Mouse (Mus musculus) hindbrain, embryonic 15.5 days (tissue): Measurements from ENCODE around the gene Rnf111. TPM values are rescaled to one million over a fixed set of nuclear protein-coding genes. Genes with fewer than 3 reads are reported as not detected.
"Not testable (repeated sequence)": the region's sequence is repeated elsewhere in the genome, so short reads cannot be mapped to it uniquely, and the experiment has no call there.

Experiments used
- ATAC-seq: fragments of 200-750 bp; cut with Nextera tagmentation; 2 replicates; pipeline ENCODE4 v1.8.0; 2017; ENCODE audit warnings: low read depth, moderate number of reproducible peaks, moderate TSS enrichment; ENCODE audit not compliant: low FRiP score
- H3K27ac ChIP-seq: fragments of 300-500 bp; sonication (generic); replicated peaks from 2 replicates; pipeline ENCODE4 v1.5.1; 2015; ENCODE audit warnings: mild to moderate bottlenecking, inconsistent platforms
- H3K27me3 ChIP-seq: fragments of 300-500 bp; sonication (generic); 2 replicates; pipeline ENCODE4 v1.6.1; 2015; ENCODE audit warnings: control low read depth, inconsistent platforms
- H3K36me3 ChIP-seq: fragments of 300-500 bp; sonication (generic); 2 replicates; pipeline ENCODE4 v1.6.1; 2015; ENCODE audit warnings: control low read depth, inconsistent platforms
- H3K4me1 ChIP-seq: fragments of 300-500 bp; sonication (generic); replicated peaks from 2 replicates; pipeline ENCODE4 v1.6.1; 2015; ENCODE audit warnings: control low read depth, inconsistent platforms
- H3K4me2 ChIP-seq: fragments of 300-500 bp; sonication (generic); 2 replicates; pipeline ENCODE4 v1.6.1; 2015; ENCODE audit warnings: moderate library complexity, mild to moderate bottlenecking, inconsistent platforms
- H3K4me3 ChIP-seq: fragments of 300-500 bp; sonication (generic); 2 replicates; pipeline ENCODE4 v1.5.1; 2015; ENCODE audit warnings: mild to moderate bottlenecking, inconsistent platforms
- H3K9ac ChIP-seq: fragments of 300-500 bp; sonication (generic); 2 replicates; pipeline ENCODE4 v1.6.1; 2015; ENCODE audit warnings: inconsistent platforms
- H3K9me3 ChIP-seq: fragments of 300-500 bp; sonication (generic); 2 replicates; pipeline ENCODE4 v1.6.1; 2016; ENCODE audit warnings: control low read depth, inconsistent platforms
- whole genome bisulfite sequencing: fragments of 180-500 bp; shearing (Covaris S2); methylation state at CpG from one replicate; pipeline ENCODE4 v1.1.7; 2015; 5-methylcytosine and 5-hydroxymethylcytosine counted together
- polyA plus RNA-seq: library from polyadenylated mRNA; unstranded; fragments of >200 nt; fragmentation: Nextera tagmentation; extraction: Ambion mirVana; gene quantifications from 2 replicates; pipeline ENCODE4 v1.2.1, GENCODE M21; 2015

The Rnf111 gene
- polyA plus RNA-seq, 1 experiment from 2014 or later, result 33.6 TPM

DNA sequence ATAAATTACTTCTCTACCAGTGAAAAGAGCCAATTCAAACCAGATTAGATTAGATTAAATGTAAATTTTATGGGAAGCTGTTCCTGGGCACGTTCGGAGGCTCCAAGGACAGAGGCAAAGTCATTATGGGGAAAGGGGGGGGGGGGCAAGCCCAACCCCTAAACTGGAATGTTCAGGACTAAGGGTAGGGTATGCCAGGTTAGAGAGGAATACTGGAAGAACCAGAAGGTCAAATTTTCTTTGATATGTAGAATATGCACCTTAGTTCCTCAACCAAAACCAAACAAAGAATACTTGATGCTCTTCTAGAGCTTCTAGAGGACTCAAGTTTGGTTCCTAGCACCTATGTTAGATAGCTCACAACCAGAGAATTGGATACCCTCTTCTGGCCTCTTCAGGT lies 16.1 kb downstream of the Rnf111 start:
- Histone ChIP-seq H3K4me3 (no peak overlapping the region), H3K27me3 (no peaks in the 10 kb centered on the region), H3K9me3 (no peaks in the 10 kb centered on the region), H3K36me3 (peaks cover 2% of the 10 kb centered on the region; the same call in 1 of the 2 replicates), H3K4me1 (no peaks in the 10 kb centered on the region), H3K9ac (no peak overlapping the region), H3K27ac (no peak overlapping the region), H3K4me2 (no peak overlapping the region)
- 41% methylated on average over 2 of the region's 2 CpGs for WGBS
- no peak for ATAC-seq

DNA sequence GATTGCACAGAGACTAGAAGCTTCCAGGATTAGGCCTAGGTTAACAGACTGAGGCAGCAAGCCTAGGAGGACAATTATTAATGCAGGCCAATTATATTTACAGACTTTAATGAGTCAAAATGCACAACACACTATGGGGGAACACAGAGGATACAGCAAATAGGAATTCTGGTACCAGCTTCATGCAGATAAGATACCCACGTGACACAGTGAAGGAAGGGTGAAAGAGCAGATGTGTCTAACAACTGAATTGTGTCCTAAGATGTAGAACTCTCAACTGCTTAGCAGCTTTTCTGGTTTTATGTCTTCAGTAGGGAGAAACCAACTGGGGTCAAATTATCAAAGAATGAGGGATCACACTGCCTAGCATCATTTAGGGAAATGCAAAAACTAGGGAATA lies 17.7 kb downstream of the Rnf111 start:
- no peak for ATAC-seq
- Histone ChIP-seq H3K27me3 (no peaks in the 10 kb centered on the region), H3K4me3 (no peak overlapping the region), H3K4me1 (no peaks in the 10 kb centered on the region), H3K27ac (no peak overlapping the region), H3K9ac (no peak overlapping the region), H3K36me3 (peaks cover 2% of the 10 kb centered on the region; the same call in 1 of the 2 replicates), H3K9me3 (no peaks in the 10 kb centered on the region), H3K4me2 (no peak overlapping the region)
- WGBS, result 89% methylated on average over 1 of the region's 1 CpGs

DNA sequence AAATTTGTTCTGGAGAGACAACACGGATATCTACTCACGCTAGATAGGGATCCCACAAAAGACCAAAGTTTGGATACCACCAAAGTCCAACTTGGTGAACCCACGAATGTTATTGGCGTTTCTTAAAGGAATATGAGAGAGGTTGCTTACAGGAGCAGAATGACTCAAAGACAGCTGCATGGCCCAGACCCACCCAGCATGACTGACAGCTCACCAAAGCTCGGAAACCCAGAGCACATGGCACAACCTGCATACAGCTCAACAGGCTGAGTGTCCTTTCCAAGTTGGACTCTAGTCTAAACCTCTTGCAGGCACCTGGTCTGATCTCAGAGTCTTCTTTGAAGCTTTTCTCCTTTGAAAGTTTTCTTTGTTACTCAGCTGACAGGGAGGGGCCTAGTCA lies 20.0 kb downstream of the Rnf111 start:
- Histone ChIP-seq H3K4me1 (no peaks in the 10 kb centered on the region), H3K36me3 (no peaks in the 10 kb centered on the region; the same call in 1 of the 2 replicates), H3K27ac (no peak overlapping the region), H3K4me3 (no peak overlapping the region), H3K9me3 (no peaks in the 10 kb centered on the region), H3K27me3 (no peaks in the 10 kb centered on the region), H3K4me2 (no peak overlapping the region), H3K9ac (no peak overlapping the region)
- no peak for ATAC-seq
- WGBS, result 93% methylated on average over 5 of the region's 5 CpGs

DNA sequence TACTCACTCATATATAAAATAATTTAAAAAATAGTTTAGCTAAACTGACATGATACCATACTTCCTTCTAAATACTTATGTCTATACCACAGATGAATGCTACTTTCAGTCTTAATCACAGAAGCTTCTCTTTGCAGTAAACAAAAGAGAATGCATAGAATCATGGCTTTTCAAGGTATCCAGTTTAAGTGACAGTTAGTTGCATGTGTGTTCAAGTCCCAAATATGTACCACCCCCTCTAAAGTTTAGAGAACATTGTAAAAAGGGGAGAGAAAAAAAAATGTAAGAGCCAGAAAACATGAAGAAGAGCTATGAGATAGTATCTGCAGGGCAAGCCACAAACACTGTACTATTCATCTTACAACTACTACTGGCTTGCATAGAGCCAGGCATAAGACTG lies 21.7 kb downstream of the Rnf111 start:
- H3K27ac ChIP-seq, result no peak overlapping the region
- H3K4me1 ChIP-seq, result no peaks in the 10 kb centered on the region
- no peaks in the 10 kb centered on the region for H3K27me3 ChIP-seq
- H3K4me3 ChIP-seq, result no peak overlapping the region
- no peak for ATAC-seq
- H3K4me2 ChIP-seq, result no peak overlapping the region
- no peaks in the 10 kb centered on the region for H3K9me3 ChIP-seq
- no peak overlapping the region for H3K9ac ChIP-seq
- H3K36me3 ChIP-seq, result no peaks in the 10 kb centered on the region

DNA sequence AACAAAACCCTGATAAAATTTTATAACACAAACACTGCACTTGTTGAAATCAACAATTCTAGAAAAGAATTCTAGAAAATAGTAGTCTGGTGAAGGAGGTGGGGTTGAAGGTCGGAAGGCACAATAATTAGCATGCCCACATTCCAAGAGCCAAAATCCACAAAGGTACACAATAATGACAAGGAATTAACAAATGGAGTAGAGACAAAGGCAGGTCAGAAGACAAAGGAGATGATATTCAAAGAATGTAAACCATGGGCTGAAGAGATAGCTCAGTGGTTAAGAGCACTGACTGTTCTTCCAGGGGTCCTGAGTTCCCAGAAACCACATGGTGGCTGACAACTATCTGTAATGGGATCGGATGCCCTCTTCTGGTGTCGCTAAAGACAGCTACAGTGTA lies 26.3 kb downstream of the Rnf111 start:
- Histone ChIP-seq H3K4me1 (no peaks in the 10 kb centered on the region), H3K4me2 (no peak overlapping the region), H3K27ac (no peak overlapping the region), H3K9me3 (no peaks in the 10 kb centered on the region), H3K27me3 (no peaks in the 10 kb centered on the region), H3K4me3 (no peak overlapping the region), H3K36me3 (peaks cover 25% of the 10 kb centered on the region), H3K9ac (no peak overlapping the region)
- 87% methylated on average over 3 of the region's 3 CpGs for WGBS
- no peak for ATAC-seq

DNA sequence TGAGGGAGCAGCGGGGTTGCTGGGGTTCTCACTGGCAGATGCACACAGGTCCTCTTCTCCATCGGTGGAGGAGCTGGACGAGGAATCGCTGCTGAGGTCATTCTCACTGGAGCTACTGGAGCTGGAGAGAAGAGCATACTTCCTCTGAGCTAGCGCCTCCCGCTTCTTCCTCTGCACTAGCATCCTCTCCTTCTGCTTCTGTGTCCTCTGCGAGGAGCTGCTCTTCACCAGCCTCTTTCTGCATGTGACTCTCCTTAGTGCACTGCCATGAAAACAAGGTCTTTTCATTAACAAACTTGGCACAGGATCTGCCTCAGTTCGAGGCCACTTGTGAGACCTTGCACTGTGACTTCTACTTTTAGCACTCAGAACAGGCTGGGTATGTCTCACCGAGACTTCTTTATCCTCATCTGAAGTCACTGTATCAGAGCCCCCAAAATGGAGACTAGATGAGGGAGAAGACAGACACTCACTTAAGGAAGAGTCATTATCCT lies 27.7 kb downstream of the Rnf111 start:
- no peak for ATAC-seq
- Histone ChIP-seq H3K4me3 (no peak overlapping the region), H3K4me1 (no peaks in the 10 kb centered on the region), H3K27ac (no peak overlapping the region), H3K9me3 (no peaks in the 10 kb centered on the region), H3K4me2 (no peak overlapping the region), H3K36me3 (peaks cover 28% of the 10 kb centered on the region), H3K27me3 (no peaks in the 10 kb centered on the region), H3K9ac (no peak overlapping the region)
- WGBS, result 97% methylated on average over 9 of the region's 9 CpGs

DNA sequence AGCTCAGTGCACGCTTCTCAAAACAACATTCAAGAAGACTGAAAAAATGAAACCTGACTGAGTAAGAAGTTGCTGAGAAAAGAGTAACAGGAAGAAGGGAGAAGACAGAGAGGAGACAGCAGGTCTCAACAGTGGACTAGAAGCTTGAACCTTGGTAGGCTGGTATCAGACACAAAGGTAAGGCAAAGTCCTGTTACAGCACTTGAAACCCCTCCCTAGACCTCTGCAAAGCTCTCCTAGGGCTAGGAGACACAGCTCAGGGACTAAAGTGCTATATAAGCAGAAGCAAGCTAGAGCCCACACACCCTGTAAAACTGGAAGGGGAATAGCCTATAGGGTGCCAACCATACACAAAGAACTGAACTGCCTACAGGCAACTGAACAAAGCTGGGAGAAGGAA lies 30.1 kb downstream of the Rnf111 start:
- Histone ChIP-seq H3K27me3 (no peaks in the 10 kb centered on the region), H3K4me2 (no peak overlapping the region), H3K4me1 (no peaks in the 10 kb centered on the region), H3K9me3 (no peaks in the 10 kb centered on the region), H3K27ac (no peak overlapping the region), H3K4me3 (no peak overlapping the region), H3K9ac (no peak overlapping the region), H3K36me3 (peaks cover 28% of the 10 kb centered on the region)
- 96% methylated on average over 1 of the region's 1 CpGs for WGBS
- no peak for ATAC-seq

DNA sequence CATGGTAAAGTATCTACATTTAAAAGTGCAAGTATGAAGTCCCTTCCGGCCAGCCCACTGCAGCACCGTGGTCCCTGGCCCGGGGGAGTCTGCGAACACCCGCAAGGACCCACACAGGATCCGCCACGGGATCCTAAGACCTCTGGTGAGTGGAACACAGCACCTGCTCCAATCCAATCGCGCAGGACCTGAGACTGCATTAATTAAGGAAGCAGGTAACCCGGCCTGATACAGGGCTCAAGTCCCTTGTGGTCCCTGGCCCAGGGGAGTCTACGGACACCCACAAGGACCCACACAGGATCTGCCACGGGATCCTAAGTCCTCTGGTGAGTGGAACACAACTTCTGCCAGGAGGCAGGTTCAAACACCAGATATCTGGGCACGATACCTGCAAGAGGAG lies 40.4 kb downstream of the Rnf111 start:
- H3K4me2 ChIP-seq, H3K27ac ChIP-seq, H3K9ac ChIP-seq, ATAC-seq, H3K36me3 ChIP-seq, H3K4me1 ChIP-seq, H3K27me3 ChIP-seq, H3K9me3 ChIP-seq, H3K4me3 ChIP-seq: not testable (repeated sequence)
- WGBS, result 95% methylated on average over 13 of the region's 13 CpGs

DNA sequence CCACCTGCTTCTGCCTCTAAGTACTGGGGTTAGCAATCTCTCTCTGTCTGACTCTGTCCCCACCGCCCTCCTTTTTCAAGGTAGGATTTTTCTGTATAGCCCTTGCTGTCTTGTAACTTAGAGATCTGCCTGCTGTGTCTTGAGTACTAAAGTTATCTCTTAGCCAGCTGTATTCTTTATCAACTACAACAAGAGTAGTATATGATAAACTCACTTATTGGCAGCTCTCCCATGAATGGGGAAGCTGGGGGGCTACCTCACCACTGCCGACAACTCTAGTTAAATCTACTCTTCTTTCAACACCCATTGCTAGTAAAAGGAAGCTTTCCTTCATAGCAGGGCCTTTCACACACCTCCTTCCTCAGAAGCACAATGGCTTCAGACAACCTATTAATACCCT lies 51.2 kb downstream of the Rnf111 start:
- Histone ChIP-seq H3K9ac (no peak overlapping the region), H3K4me2 (no peak overlapping the region), H3K27me3 (no peaks in the 10 kb centered on the region), H3K36me3 (peaks cover 38% of the 10 kb centered on the region), H3K4me3 (no peak overlapping the region), H3K9me3 (no peaks in the 10 kb centered on the region), H3K27ac (no peak overlapping the region), H3K4me1 (no peaks in the 10 kb centered on the region)
- 94% methylated on average over 2 of the region's 2 CpGs for WGBS
- no peak for ATAC-seq

DNA sequence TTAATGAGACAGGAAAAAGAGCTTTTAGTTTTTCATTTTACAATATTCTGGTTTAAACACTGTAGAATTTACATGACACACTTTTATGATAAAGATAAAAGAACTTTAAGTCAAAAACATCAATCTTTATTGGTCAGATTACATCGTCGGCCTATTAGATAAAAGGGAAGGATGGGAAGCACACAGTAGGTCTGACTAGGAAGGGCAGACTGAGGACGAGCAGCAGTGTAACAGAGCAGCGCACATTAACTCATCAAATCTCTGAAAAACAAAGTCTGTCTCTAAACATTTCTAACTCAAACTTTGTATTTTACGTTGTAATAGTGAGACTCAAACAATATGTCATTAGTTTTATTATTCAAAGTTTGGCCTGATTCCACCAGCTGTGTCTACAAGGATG lies 54.5 kb downstream of the Rnf111 start:
- Histone ChIP-seq H3K27me3 (no peaks in the 10 kb centered on the region), H3K36me3 (peaks cover 40% of the 10 kb centered on the region), H3K4me2 (no peak overlapping the region), H3K9ac (no peak overlapping the region), H3K4me1 (no peaks in the 10 kb centered on the region), H3K4me3 (no peak overlapping the region), H3K9me3 (no peaks in the 10 kb centered on the region), H3K27ac (no peak overlapping the region)
- ATAC-seq, result no peak
- 93% methylated on average over 5 of the region's 5 CpGs for WGBS

DNA sequence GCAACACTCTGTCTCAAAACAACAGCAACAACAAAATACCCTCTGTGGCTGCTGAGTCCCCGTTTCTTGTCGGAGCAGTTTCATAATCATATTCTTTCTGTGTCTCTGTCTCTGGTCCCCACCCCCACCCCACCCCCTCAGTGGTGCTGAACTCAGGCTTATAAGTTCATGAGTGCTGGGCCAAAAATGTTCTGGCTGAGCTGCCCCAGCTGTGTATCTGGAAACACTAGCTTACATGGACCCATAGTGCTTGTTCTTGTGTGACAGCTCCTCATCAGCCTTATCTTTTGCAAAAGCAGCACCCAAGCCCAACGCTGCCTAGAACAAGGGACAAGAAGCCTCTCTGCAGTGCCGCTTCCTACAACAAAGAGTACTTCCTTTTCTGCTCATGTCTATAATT lies 63.6 kb downstream of the Rnf111 start:
- Histone ChIP-seq H3K27me3 (no peaks in the 10 kb centered on the region), H3K4me2 (no peak overlapping the region), H3K4me3 (no peak overlapping the region), H3K4me1 (no peaks in the 10 kb centered on the region), H3K9me3 (no peaks in the 10 kb centered on the region), H3K36me3 (peaks cover 62% of the 10 kb centered on the region), H3K27ac (no peak overlapping the region), H3K9ac (no peak overlapping the region)
- no peak for ATAC-seq
- WGBS, result 96% methylated on average over 4 of the region's 4 CpGs

DNA sequence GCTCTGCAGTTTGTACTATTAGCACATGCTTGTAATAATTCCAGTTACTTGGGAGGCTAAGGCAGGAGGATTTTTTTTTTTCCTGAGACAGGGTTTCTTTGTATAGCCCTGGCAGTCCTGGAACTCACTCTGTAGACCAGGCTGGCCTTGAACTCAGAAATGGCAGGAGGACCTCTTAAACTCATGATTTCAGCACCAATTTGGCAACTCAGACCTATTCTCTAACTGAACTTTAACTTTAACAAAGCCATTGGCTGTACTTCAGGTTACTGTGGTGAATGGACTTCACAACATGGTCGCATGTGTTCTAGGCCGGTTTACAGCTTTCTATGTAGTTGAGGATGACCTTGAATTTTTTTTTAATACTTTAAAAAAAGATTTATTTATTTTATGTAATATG lies 80.9 kb downstream of the Rnf111 start:
- Histone ChIP-seq H3K4me1 (peaks cover 13% of the 10 kb centered on the region), H3K36me3 (peaks cover 28% of the 10 kb centered on the region), H3K4me2 (no peak overlapping the region), H3K27ac (no peak overlapping the region), H3K9ac (no peak overlapping the region), H3K27me3 (no peaks in the 10 kb centered on the region), H3K4me3 (no peak overlapping the region), H3K9me3 (no peaks in the 10 kb centered on the region)
- 99% methylated on average over 2 of the region's 2 CpGs for WGBS
- no peak for ATAC-seq

DNA sequence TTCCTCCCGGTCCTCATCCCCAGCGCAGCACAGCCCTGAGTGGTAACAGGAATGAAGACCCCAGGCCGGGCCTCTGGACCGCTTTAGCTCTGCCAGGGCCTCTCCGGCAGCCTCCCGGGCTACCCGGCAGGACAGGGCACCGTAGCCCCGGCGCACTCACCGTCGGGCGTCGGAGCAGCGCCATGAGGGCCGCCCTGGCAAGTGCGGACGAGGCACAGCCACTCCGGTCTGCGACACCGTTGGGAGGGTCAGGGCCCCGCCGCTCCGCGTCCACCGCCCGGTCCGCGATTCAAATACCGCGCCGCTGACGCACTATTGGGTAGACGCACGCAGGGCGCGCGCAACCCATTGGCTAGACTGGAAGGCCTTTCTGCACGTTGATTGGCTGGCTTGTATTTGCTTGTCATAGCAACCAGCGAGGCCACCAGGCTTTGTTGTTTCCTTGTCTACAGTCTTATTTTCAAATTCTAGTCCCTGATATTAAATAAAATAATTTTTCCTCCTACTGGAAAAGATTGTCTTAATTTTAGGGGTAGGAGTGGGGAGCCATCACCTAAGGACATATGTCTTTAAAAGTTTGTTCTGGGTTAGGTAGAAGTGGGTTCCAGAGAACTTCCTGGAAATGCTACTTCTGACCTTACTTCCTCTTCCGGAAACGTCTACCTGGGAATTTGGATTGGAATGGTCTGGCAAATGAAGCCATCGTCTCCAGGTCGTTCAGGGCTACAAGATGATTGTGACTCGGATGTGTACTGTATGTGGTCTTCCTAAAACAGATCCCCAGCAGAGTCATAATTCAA lies 82.1 kb downstream of the Rnf111 start, which contains the start of gene Ccnb2:
Ccnb2 (minus strand) TSS at position 291 of the 800 bp plus-strand sequence.
- ATAC-seq, result peak; percentile 98
- peak within 1 kb of the TSS; percentile 100 for H3K4me2 ChIP-seq
- H3K36me3 ChIP-seq, result peaks cover 16% of the 10 kb centered on the region
- H3K27ac ChIP-seq, result no peak within 1 kb of the TSS
- no peaks in the 10 kb centered on the region for H3K27me3 ChIP-seq
- no peaks in the 10 kb centered on the region for H3K9me3 ChIP-seq
- H3K9ac ChIP-seq, result peak within 1 kb of the TSS; percentile 37; the same call in 1 of the 2 replicates
- H3K4me1 ChIP-seq, result peaks cover 13% of the 10 kb centered on the region
- WGBS, result 3% methylated on average over 45 of the region's 45 CpGs
- peak within 1 kb of the TSS; percentile 51 for H3K4me3 ChIP-seq
